Mouse (Mus musculus) limb, embryonic 13.5 days (tissue): ENCODE data around the gene Cyth1. TPM values are rescaled to one million over a fixed set of nuclear protein-coding genes. Genes with fewer than 3 reads are reported as not detected.

Experiments
- ATAC-seq: fragments of 200-750 bp; cut with Nextera tagmentation; 2 replicates; pipeline ENCODE4 v1.8.0; 2017; ENCODE audit warnings: low read depth, moderate number of reproducible peaks, moderate TSS enrichment; ENCODE audit not compliant: low FRiP score
- H3K27ac ChIP-seq: fragments of 300-500 bp; sonication (generic); 2 replicates; pipeline ENCODE4 v1.5.1; 2015; ENCODE audit warnings: inconsistent platforms, mild to moderate bottlenecking, moderate library complexity
- H3K27me3 ChIP-seq: fragments of 300-500 bp; sonication (generic); 2 replicates; pipeline ENCODE4 v1.6.1; 2015; ENCODE audit warnings: mild to moderate bottlenecking, inconsistent platforms
- H3K36me3 ChIP-seq: fragments of 300-500 bp; sonication (generic); 2 replicates; pipeline ENCODE4 v1.6.1; 2015; ENCODE audit warnings: inconsistent platforms, mild to moderate bottlenecking, moderate library complexity
- H3K4me1 ChIP-seq: fragments of 300-500 bp; sonication (generic); 2 replicates; pipeline ENCODE4 v1.6.1; 2015; ENCODE audit warnings: inconsistent platforms
- H3K4me2 ChIP-seq: fragments of 300-500 bp; sonication (generic); replicated peaks from 2 replicates; pipeline ENCODE4 v1.6.1; 2015; ENCODE audit warnings: inconsistent platforms, mild to moderate bottlenecking, moderate library complexity
- H3K4me3 ChIP-seq: fragments of 300-500 bp; sonication (generic); 2 replicates; pipeline ENCODE4 v1.5.1; 2015; ENCODE audit warnings: moderate library complexity, mild to moderate bottlenecking, inconsistent platforms
- H3K9ac ChIP-seq: fragments of 300-500 bp; sonication (generic); 2 replicates; pipeline ENCODE4 v1.6.1; 2015; ENCODE audit warnings: mild to moderate bottlenecking, inconsistent platforms
- H3K9me3 ChIP-seq: fragments of 300-500 bp; sonication (generic); 2 replicates; pipeline ENCODE4 v1.6.1; 2016; ENCODE audit warnings: inconsistent platforms
- WGBS: fragments of 180-500 bp; shearing (Covaris S2); methylation state at CpG from one replicate; pipeline ENCODE4 v1.1.7; 2015; 5-methylcytosine and 5-hydroxymethylcytosine counted together
- polyA plus RNA-seq: library from polyadenylated mRNA; unstranded; fragments of >200 nt; fragmentation: Nextera tagmentation; extraction: Ambion mirVana; gene quantifications from 2 replicates; pipeline ENCODE4 v1.2.1, GENCODE M21; 2015

Cyth1 gene
- polyA plus RNA-seq, 1 experiment from 2014 or later: 15.9 TPM

- Histone ChIP-seq H3K9ac (peak overlapping the region; percentile 95), H3K27ac (peak overlapping the region; percentile 80; the same call in 1 of the 2 replicates)
- ATAC-seq: no peak
Observed at GRCm38 (mm10) chr11:118247359-118248095, 865 bp downstream of the Cyth1 start.

GRCm38 (mm10) chr11:118246724-118247123 is 1.7 kb downstream of the Cyth1 start:
- H3K27ac ChIP-seq: peak overlapping the region; percentile 80; the same call in 1 of the 2 replicates

More at GRCm38 (mm10) chr11:118247359-118248095, 865 bp downstream of the Cyth1 start:
- Histone ChIP-seq H3K9me3 (no peaks in the 10 kb centered on the region), H3K36me3 (no peaks in the 10 kb centered on the region), H3K27me3 (no peaks in the 10 kb centered on the region), H3K4me2 (peak overlapping the region; percentile 81), H3K4me3 (peak overlapping the region; percentile 91), H3K4me1 (peaks cover 42% of the 10 kb centered on the region)
- under 1% methylated on average over 43 of the region's 43 CpGs for WGBS

GRCm38 (mm10) chr11:118245130-118245529 is 3.3 kb downstream of the Cyth1 start:
- H3K4me3 ChIP-seq: no peak overlapping the region
- no peak overlapping the region for H3K4me2 ChIP-seq
- no peak for ATAC-seq
- H3K27me3 ChIP-seq: no peaks in the 10 kb centered on the region
- WGBS: 90% methylated on average over 2 of the region's 2 CpGs
- H3K36me3 ChIP-seq: no peaks in the 10 kb centered on the region
- no peak overlapping the region for H3K9ac ChIP-seq
- H3K9me3 ChIP-seq: no peaks in the 10 kb centered on the region
- peaks cover 63% of the 10 kb centered on the region for H3K4me1 ChIP-seq
- no peak overlapping the region for H3K27ac ChIP-seq

More at GRCm38 (mm10) chr11:118246724-118247123, 1.7 kb downstream of the Cyth1 start:
- no peak for ATAC-seq
- peaks cover 50% of the 10 kb centered on the region for H3K4me1 ChIP-seq
- 50% methylated on average over 5 of the region's 5 CpGs for WGBS
- H3K36me3 ChIP-seq: no peaks in the 10 kb centered on the region
- peak overlapping the region; percentile 81 for H3K4me2 ChIP-seq
- no peaks in the 10 kb centered on the region for H3K27me3 ChIP-seq
- H3K9me3 ChIP-seq: no peaks in the 10 kb centered on the region
- peak overlapping the region; percentile 95 for H3K9ac ChIP-seq
- peak overlapping the region; percentile 91 for H3K4me3 ChIP-seq

GRCm38 (mm10) chr11:118243627-118244261 is 4.6 kb downstream of the Cyth1 start:
- H3K36me3 ChIP-seq: no peaks in the 10 kb centered on the region
- H3K4me2 ChIP-seq: no peak overlapping the region
- 88% methylated on average over 6 of the region's 6 CpGs for WGBS
- peaks cover 69% of the 10 kb centered on the region for H3K4me1 ChIP-seq
- no peaks in the 10 kb centered on the region for H3K9me3 ChIP-seq
- no peaks in the 10 kb centered on the region for H3K27me3 ChIP-seq
- H3K27ac ChIP-seq: no peak overlapping the region
- ATAC-seq: no peak
- H3K4me3 ChIP-seq: no peak overlapping the region
- H3K9ac ChIP-seq: no peak overlapping the region

GRCm38 (mm10) chr11:118242506-118242905 is 5.9 kb downstream of the Cyth1 start:
- H3K9me3 ChIP-seq: no peaks in the 10 kb centered on the region
- no peaks in the 10 kb centered on the region for H3K36me3 ChIP-seq
- no peak overlapping the region for H3K4me2 ChIP-seq
- no peaks in the 10 kb centered on the region for H3K27me3 ChIP-seq
- peaks cover 80% of the 10 kb centered on the region for H3K4me1 ChIP-seq
- H3K27ac ChIP-seq: no peak overlapping the region
- no peak overlapping the region for H3K9ac ChIP-seq
- ATAC-seq: no peak
- whole genome bisulfite sequencing: 61% methylated on average over 4 of the region's 4 CpGs
- H3K4me3 ChIP-seq: no peak overlapping the region

- H3K4me1 ChIP-seq: peaks cover 73% of the 10 kb centered on the region
- WGBS: 59% methylated on average over 4 of the region's 4 CpGs
- peak overlapping the region; percentile 55 for H3K9ac ChIP-seq
- peak overlapping the region; percentile 91 for H3K27ac ChIP-seq
- H3K27me3 ChIP-seq: no peaks in the 10 kb centered on the region
- ATAC-seq: no peak
- no peaks in the 10 kb centered on the region for H3K36me3 ChIP-seq
- H3K4me2 ChIP-seq: peak overlapping the region; percentile 55
- no peak overlapping the region for H3K4me3 ChIP-seq
- no peaks in the 10 kb centered on the region for H3K9me3 ChIP-seq
Observed at GRCm38 (mm10) chr11:118240388-118240787, 8.0 kb downstream of the Cyth1 start.

GRCm38 (mm10) chr11:118239281-118240198 is 8.9 kb downstream of the Cyth1 start:
- 28% methylated on average over 14 of the region's 14 CpGs for WGBS
- Histone ChIP-seq H3K36me3 (no peaks in the 10 kb centered on the region), H3K4me3 (peak overlapping the region; percentile 16), H3K9me3 (no peaks in the 10 kb centered on the region), H3K9ac (peak overlapping the region; percentile 55), H3K27ac (peak overlapping the region; percentile 91), H3K4me1 (peaks cover 71% of the 10 kb centered on the region), H3K27me3 (no peaks in the 10 kb centered on the region), H3K4me2 (peak overlapping the region; percentile 55)
- peak; percentile 89 for ATAC-seq

GRCm38 (mm10) chr11:118236520-118237190 is 11.7 kb downstream of the Cyth1 start:
- H3K4me1 ChIP-seq: peaks cover 68% of the 10 kb centered on the region
- no peaks in the 10 kb centered on the region for H3K9me3 ChIP-seq
- no peaks in the 10 kb centered on the region for H3K36me3 ChIP-seq
- peak overlapping the region; percentile 77 for H3K27ac ChIP-seq
- ATAC-seq: no peak; the same call in 1 of the 2 replicates
- no peaks in the 10 kb centered on the region for H3K27me3 ChIP-seq
- H3K4me3 ChIP-seq: no peak overlapping the region
- peak overlapping the region; percentile 9; the same call in 1 of the 2 replicates for H3K4me2 ChIP-seq
- 41% methylated on average over 6 of the region's 6 CpGs for WGBS
- no peak overlapping the region for H3K9ac ChIP-seq

- H3K4me3 ChIP-seq: no peak overlapping the region
Observed at GRCm38 (mm10) chr11:118234929-118235328, 13.5 kb downstream of the Cyth1 start.

GRCm38 (mm10) chr11:118234500-118234899 is 13.9 kb downstream of the Cyth1 start:
- Histone ChIP-seq H3K36me3 (no peaks in the 10 kb centered on the region), H3K4me2 (no peak overlapping the region), H3K27ac (no peak overlapping the region), H3K9ac (no peak overlapping the region), H3K4me1 (peaks cover 58% of the 10 kb centered on the region), H3K27me3 (no peaks in the 10 kb centered on the region), H3K9me3 (no peaks in the 10 kb centered on the region), H3K4me3 (no peak overlapping the region)
- WGBS: 82% methylated on average over 6 of the region's 6 CpGs
- no peak for ATAC-seq

More at GRCm38 (mm10) chr11:118234929-118235328, 13.5 kb downstream of the Cyth1 start:
- no peaks in the 10 kb centered on the region for H3K27me3 ChIP-seq
- no peaks in the 10 kb centered on the region for H3K9me3 ChIP-seq
- H3K27ac ChIP-seq: no peak overlapping the region
- no peak overlapping the region for H3K4me2 ChIP-seq
- ATAC-seq: no peak
- H3K4me1 ChIP-seq: peaks cover 61% of the 10 kb centered on the region
- WGBS: 70% methylated on average over 7 of the region's 7 CpGs
- no peaks in the 10 kb centered on the region for H3K36me3 ChIP-seq
- H3K9ac ChIP-seq: no peak overlapping the region

- no peak overlapping the region for H3K27ac ChIP-seq
- no peak overlapping the region for H3K4me3 ChIP-seq
- no peak overlapping the region for H3K4me2 ChIP-seq
- 69% methylated on average over 3 of the region's 3 CpGs for WGBS
- peaks cover 53% of the 10 kb centered on the region for H3K4me1 ChIP-seq
- no peaks in the 10 kb centered on the region for H3K9me3 ChIP-seq
- no peak for ATAC-seq
- H3K9ac ChIP-seq: no peak overlapping the region
- H3K27me3 ChIP-seq: no peaks in the 10 kb centered on the region
- no peaks in the 10 kb centered on the region for H3K36me3 ChIP-seq
Observed at GRCm38 (mm10) chr11:118233924-118234323, 14.5 kb downstream of the Cyth1 start.
